Mouse (Mus musculus): Measurements from ENCODE around the gene Cgnl1. TPM values are rescaled to one million over a fixed set of nuclear protein-coding genes. Genes with fewer than 3 reads are reported as not detected.

Cgnl1 gene
- polyA plus RNA-seq, 1 experiment from 2014 or later = 8.1 TPM

DNA sequence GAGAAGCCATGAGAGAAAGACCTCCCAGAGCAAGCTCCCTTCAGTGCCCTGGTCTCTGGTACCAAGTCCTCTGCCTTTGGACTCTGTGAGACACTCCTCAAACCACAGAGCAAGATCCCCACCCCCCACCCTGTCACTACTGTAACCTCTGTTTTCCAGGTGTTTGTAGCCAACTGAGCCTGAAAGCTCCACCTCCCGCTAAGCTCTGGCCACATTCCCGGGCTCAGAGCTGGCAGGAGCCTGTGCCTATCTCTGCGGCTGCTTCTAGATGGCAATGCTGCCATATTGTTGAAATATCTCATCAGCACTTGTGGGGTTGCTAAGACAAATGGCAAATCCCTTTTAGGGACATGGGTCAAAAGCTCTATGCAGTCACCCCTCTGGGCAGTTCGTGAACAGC lies 159.5 kb downstream of the Cgnl1 start:
- no peak for ATAC-seq (ENCODE audit: low read depth)
- no peak overlapping the region for H3K27ac ChIP-seq (replicated peaks)
- 75% methylated on average over 4 of the region's 4 CpGs for WGBS
- H3K4me1 ChIP-seq (replicated peaks) = peaks cover 13% of the 10 kb centered on the region
- no peak overlapping the region for H3K4me3 ChIP-seq
- no peak overlapping the region for H3K9ac ChIP-seq
- no peaks in the 10 kb centered on the region for H3K9me3 ChIP-seq
- H3K36me3 ChIP-seq = no peaks in the 10 kb centered on the region
- H3K4me2 ChIP-seq = no peak overlapping the region
- no peaks in the 10 kb centered on the region for H3K27me3 ChIP-seq

DNA sequence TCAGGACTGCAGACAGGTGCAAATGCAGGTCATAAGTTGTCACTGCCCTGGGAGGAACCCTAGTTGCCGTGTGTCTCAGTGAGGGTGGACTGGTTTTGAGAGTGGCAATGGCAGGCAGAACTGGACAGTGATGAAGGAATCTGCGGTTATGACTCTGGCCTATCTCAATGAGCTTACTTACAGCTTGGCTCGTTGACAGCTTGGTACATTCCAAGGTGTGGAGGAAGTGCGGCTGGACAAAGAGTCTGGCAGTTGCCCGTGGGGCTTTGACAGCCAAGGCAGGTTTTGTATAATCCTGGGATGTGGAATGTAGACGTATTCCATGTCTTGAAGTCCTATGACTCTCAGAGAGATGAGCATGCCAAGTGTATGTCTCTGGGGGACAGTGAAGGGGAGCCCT lies 162.4 kb downstream of the Cgnl1 start:
- Histone ChIP-seq H3K4me1 (replicated peaks) (peaks cover 13% of the 10 kb centered on the region), H3K27me3 (no peaks in the 10 kb centered on the region), H3K4me3 (no peak overlapping the region), H3K36me3 (no peaks in the 10 kb centered on the region), H3K9ac (no peak overlapping the region), H3K4me2 (no peak overlapping the region), H3K27ac (replicated peaks) (no peak overlapping the region), H3K9me3 (no peaks in the 10 kb centered on the region)
- WGBS = 75% methylated on average over 6 of the region's 6 CpGs
- no peak for ATAC-seq (ENCODE audit: low read depth)

DNA sequence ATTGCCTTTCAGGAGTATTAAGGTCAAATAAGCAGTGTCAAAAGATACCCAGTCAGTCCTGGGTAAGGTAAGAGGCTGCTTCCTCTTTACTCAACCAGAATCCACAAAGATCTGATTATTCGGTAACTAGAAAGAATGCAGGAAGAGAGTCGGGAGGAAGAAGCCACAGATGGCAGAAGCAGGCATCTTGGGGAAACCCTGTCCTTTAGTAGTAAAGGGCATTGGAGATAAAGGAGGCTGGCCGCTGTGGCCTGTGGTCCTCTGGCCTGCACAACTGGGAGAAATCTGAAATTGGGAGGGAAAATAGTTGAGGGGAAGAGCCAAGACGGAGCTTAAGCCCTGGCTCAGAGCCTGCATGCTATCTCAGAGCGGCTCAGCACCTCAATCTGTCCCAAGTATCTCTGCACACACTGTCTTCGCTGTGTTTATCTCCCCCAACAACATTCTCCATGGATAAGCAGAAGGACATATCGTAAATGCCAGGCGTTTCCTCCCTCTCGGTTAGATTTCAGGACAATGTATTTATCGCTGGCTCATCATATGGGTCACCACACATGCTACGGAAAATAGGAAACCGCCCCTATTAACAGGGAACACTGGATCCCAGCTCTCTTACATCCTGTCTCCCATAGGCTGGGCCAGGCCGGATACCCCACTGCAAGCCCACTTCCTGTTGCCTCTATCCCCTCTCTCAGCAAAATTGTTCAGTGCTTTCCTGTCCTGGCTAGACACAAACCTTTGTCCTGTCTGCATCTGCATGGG lies 164.9 kb downstream of the Cgnl1 start:
- ATAC-seq (ENCODE audit: low read depth) = no peak
- no peak overlapping the region for H3K9ac ChIP-seq

DNA sequence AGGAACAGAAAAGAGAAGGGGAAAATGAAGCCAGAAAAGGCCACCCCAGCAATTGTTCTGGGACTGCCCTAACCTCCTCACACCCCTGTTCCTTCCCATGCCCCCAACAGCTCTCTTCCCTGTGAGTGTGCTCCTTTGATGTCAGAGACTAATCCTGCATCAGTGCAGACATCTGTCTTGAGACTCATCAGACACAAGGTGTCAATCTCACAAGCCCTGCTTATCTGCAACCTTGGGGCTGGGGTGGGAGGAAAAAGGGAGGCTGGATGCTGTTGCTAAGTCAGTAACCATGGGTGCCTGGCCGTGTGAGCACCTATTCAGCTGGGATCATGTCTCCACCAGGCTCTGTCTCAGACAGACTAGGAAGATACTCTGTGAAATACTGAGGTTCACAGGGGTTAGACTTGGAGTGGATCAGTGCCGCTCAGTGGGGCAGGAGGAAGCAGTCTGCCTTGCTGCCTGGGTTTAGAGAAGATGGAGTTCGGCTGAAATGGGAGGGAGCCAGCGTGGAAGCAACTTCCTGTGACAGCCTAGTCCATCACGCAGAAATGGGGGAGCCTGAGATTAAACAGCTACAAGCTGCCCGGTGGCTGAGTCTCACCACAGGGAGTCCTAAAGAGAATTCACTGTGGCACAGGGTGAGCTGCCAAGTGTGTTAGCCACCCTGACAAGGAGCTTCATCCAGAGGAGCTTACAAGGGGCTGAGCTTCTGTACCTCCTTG lies 166.3 kb downstream of the Cgnl1 start:
- Histone ChIP-seq H3K4me1 (replicated peaks) (peaks cover 13% of the 10 kb centered on the region), H3K4me2 (no peak overlapping the region), H3K27ac (replicated peaks) (no peak overlapping the region), H3K36me3 (no peaks in the 10 kb centered on the region), H3K4me3 (no peak overlapping the region), H3K9me3 (no peaks in the 10 kb centered on the region), H3K9ac (no peak overlapping the region), H3K27me3 (no peaks in the 10 kb centered on the region)
- ATAC-seq (ENCODE audit: low read depth) = no peak
- WGBS = 48% methylated on average over 6 of the region's 6 CpGs

More for the DNA sequence above, 164.9 kb downstream of the Cgnl1 start:
- peaks cover 13% of the 10 kb centered on the region for H3K4me1 ChIP-seq (replicated peaks)
- 76% methylated on average over 13 of the region's 13 CpGs for WGBS
- no peaks in the 10 kb centered on the region for H3K27me3 ChIP-seq
- H3K36me3 ChIP-seq = no peaks in the 10 kb centered on the region
- no peak overlapping the region for H3K4me3 ChIP-seq
- H3K27ac ChIP-seq (replicated peaks) = peak overlapping the region; percentile 28; the same call in 1 of the 2 replicates
- H3K4me2 ChIP-seq = no peak overlapping the region
- no peaks in the 10 kb centered on the region for H3K9me3 ChIP-seq

DNA sequence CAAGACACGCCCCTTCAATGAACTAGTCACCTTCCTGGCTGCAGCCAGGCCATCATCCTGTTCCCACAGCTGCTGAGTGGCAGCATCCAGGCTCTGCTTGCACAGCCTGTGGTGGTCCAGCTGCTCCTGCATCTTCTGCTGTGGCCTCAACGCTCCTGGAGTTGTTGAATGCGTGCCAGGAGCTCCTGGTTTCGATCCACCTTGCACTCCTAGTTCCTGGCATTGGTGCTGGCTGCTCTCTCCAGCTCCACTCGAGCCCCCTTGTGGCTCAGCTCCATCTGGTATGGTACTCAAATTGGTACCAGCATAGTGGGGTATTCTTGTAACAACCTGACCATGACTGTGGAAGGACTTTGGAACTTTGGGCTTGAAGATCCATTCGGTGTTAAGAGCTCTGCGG lies 171.5 kb downstream of the Cgnl1 start:
- H3K27ac ChIP-seq (replicated peaks) = no peak overlapping the region
- no peaks in the 10 kb centered on the region for H3K9me3 ChIP-seq
- no peaks in the 10 kb centered on the region for H3K4me1 ChIP-seq (replicated peaks)
- H3K4me2 ChIP-seq = no peak overlapping the region
- no peak for ATAC-seq (ENCODE audit: low read depth)
- no peaks in the 10 kb centered on the region for H3K27me3 ChIP-seq
- H3K9ac ChIP-seq = no peak overlapping the region
- no peak overlapping the region for H3K4me3 ChIP-seq
- no peaks in the 10 kb centered on the region for H3K36me3 ChIP-seq
- 79% methylated on average over 7 of the region's 7 CpGs for WGBS

DNA sequence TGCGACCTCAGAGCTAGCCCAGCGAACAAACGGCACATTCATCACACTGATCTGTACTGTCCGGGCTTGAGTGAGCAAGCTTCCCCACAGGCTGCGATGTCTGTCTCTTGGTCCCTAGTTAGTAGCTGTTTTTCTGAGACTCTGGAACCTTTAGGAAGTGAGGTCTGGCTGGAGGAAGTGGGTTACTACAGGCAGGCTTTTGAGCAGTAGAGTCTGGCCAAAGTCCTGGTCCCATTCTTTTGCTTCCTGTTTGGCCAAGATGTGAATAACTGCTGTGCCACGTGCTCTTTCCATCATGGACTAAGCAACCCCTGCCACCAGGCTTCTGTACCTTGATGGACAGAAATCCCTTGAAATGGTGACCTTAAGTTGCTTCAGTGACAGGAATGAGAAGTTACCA lies 174.5 kb downstream of the Cgnl1 start:
- Histone ChIP-seq H3K4me1 (replicated peaks) (peaks cover 7% of the 10 kb centered on the region), H3K27me3 (peaks cover 11% of the 10 kb centered on the region), H3K36me3 (no peaks in the 10 kb centered on the region), H3K27ac (replicated peaks) (no peak overlapping the region), H3K9me3 (no peaks in the 10 kb centered on the region), H3K9ac (no peak overlapping the region), H3K4me2 (no peak overlapping the region), H3K4me3 (no peak overlapping the region)
- no peak for ATAC-seq (ENCODE audit: low read depth)
- WGBS = 62% methylated on average over 6 of the region's 6 CpGs

DNA sequence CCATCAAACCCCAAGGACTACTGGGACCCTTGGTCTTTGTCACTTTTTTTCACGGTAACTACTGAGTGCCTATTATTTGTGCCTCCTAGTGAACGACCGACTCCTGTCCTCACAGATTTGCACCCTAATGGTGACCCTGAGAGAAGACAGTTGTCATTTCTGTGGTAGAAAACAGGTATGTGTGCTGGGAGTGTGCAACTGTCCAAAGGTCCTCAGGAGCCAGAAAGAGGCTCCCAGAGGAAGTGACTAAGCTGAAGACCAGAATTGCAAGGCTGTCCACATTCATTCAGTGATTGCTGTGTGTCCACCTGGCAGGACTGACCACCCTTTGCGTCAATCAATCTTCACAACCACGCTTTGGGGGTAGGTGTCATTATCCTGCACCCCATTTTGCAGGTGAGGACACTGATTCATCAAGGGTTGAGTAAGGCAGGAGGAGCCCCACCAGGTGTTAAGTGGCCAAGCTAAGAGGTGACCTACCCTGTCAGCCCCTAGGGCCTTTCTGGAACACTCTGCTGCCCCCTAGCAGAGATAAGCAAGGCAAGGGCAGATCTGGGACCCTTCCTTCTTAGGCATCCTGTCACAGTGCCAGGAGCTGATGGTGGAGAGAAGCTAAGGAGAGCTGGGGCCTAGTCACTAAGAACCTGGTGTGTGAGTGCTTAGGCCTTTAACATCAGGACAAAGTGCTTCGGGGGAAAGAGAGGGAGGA lies 178.7 kb downstream of the Cgnl1 start:
- no peaks in the 10 kb centered on the region for H3K36me3 ChIP-seq
- peak overlapping the region; percentile 90 for H3K4me2 ChIP-seq
- peaks cover 25% of the 10 kb centered on the region for H3K27me3 ChIP-seq
- H3K27ac ChIP-seq (replicated peaks) = no peak overlapping the region
- no peaks in the 10 kb centered on the region for H3K9me3 ChIP-seq
- peaks cover 13% of the 10 kb centered on the region for H3K4me1 ChIP-seq (replicated peaks)
- WGBS = 34% methylated on average over 6 of the region's 6 CpGs
- no peak; the same call in 1 of the 2 replicates for ATAC-seq (ENCODE audit: low read depth)
- H3K9ac ChIP-seq = peak overlapping the region; percentile 70; the same call in 1 of the 2 replicates
- peak overlapping the region; percentile 51 for H3K4me3 ChIP-seq

DNA sequence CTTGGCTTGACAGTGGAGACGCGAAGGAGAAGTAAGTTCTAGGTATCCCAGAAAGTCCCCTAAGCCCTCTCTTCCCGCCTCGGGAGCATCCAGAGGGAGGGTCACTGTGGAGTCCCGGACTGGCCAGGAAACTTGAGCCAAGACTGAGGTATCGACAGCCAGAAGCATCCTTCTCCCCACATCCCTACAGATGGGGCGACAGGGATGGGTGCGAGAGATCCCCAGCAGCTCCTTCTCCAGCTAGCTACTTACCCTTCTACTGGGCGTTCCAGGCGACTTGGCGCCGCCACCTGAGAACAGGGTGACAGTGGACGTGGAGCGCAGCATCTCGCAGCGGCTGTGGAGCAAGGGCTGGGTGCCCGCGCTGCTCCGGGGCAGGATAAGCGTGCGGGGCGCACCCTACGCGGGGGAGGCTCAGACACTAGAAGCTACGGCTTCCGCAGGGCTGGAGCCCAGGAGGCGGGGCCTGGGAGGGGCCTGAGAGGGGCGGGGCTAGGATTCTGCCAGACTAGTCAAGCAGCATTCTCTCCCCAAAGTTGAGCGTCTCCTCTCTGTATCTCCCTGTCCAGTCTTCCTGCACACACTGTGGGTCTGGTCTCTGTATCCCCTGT lies 179.4 kb downstream of the Cgnl1 start, which contains the start of gene Myzap:
Myzap (minus strand) TSS at position 423 of the 611 bp plus-strand sequence.
- Histone ChIP-seq H3K9ac (peak within 1 kb of the TSS; percentile 70), H3K4me2 (peak within 1 kb of the TSS; percentile 90), H3K4me1 (replicated peaks) (peaks cover 13% of the 10 kb centered on the region), H3K4me3 (peak within 1 kb of the TSS; percentile 51), H3K27me3 (peaks cover 25% of the 10 kb centered on the region), H3K9me3 (no peaks in the 10 kb centered on the region), H3K27ac (replicated peaks) (no peak within 1 kb of the TSS), H3K36me3 (no peaks in the 10 kb centered on the region)
- 2% methylated on average over 28 of the region's 29 CpGs for WGBS
- ATAC-seq (ENCODE audit: low read depth) = peak; percentile 91

DNA sequence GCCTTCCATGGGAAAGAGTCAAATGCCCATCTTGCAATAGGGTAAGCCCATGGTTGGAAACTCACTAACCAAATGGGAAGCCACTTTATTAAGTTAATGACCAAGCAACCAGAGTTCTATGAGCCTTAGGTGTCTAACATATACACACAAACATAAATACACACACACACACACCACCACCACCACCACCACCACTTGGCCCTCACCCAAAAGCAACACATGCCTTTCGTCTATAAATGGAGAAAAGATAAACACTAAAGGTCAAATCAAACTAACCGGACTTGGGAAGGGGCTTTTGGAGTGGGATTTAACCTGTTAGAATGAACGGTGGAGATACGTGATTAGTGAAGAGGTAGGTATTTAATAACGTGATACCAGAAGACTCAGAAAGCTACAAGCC lies 180.3 kb downstream of the Cgnl1 start:
- no peak overlapping the region for H3K4me3 ChIP-seq
- H3K9ac ChIP-seq = no peak overlapping the region
- no peak overlapping the region for H3K27ac ChIP-seq (replicated peaks)
- peaks cover 25% of the 10 kb centered on the region for H3K27me3 ChIP-seq
- H3K9me3 ChIP-seq = no peaks in the 10 kb centered on the region
- H3K4me1 ChIP-seq (replicated peaks) = peaks cover 13% of the 10 kb centered on the region
- H3K36me3 ChIP-seq = no peaks in the 10 kb centered on the region
- 81% methylated on average over 5 of the region's 5 CpGs for WGBS
- ATAC-seq (ENCODE audit: low read depth) = no peak
- peak overlapping the region; percentile 90 for H3K4me2 ChIP-seq

DNA sequence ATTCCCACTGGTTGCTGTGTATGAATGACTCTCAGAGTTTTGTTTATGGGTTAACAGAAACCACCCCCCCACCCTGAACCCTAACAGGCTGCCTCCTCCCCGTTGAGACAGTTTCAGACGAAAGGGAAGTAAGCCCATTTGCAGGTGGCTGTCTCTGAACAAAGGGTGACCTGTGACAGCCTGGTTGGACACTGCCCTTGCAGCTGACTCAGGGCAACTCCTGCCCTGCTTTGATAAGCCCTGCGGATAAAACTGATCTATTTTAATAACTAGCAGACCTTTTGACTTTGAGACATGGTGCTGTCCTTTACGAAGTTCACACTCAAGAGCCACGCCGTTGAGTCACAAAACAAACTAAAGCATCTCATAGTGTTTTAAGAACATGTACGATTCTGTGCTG lies 181.6 kb downstream of the Cgnl1 start:
- WGBS = 78% methylated on average over 7 of the region's 7 CpGs
- no peak overlapping the region for H3K4me2 ChIP-seq
- no peak overlapping the region for H3K27ac ChIP-seq (replicated peaks)
- peaks cover 25% of the 10 kb centered on the region for H3K27me3 ChIP-seq
- H3K4me3 ChIP-seq = no peak overlapping the region
- no peak for ATAC-seq (ENCODE audit: low read depth)
- peaks cover 9% of the 10 kb centered on the region for H3K9me3 ChIP-seq
- peaks cover 13% of the 10 kb centered on the region for H3K4me1 ChIP-seq (replicated peaks)
- H3K36me3 ChIP-seq = no peaks in the 10 kb centered on the region
- H3K9ac ChIP-seq = no peak overlapping the region

DNA sequence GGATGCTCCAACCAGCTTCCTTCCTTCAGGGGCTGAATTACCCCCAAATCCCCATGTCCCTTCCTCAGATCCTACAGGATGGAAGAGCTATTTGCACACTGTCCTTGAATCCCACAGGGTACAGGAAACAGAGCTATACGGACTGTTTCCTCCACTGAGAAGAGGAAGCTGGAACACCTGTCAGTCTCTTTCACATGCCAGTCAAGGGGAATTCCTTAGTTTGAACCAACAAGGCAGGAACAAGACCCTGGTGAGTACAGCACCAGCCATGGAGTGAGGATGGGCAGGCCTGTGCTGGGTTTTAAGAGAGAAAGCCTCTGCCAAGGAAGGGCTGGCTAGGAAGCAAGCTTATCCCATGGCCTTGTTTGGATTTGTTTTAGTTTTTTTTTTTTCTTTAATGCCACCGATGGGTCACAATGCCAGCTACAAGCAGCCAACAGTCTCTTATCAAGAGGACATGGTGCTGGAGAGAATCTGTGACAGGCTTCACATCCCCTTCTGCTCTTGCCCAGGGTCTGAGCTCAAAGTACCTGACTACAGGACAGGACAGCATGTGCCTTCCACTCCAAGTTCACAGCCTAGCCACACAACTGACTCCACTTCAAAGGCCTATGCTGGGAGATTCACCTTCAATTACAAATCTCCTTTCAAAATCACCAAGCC lies 182.3 kb downstream of the Cgnl1 start:
- Histone ChIP-seq H3K9ac (no peak overlapping the region), H3K4me2 (no peak overlapping the region), H3K4me3 (no peak overlapping the region), H3K4me1 (replicated peaks) (peaks cover 13% of the 10 kb centered on the region), H3K27me3 (peaks cover 25% of the 10 kb centered on the region), H3K27ac (replicated peaks) (no peak overlapping the region), H3K9me3 (peaks cover 9% of the 10 kb centered on the region), H3K36me3 (no peaks in the 10 kb centered on the region)
- 80% methylated on average over 2 of the region's 2 CpGs for WGBS
- ATAC-seq (ENCODE audit: low read depth) = no peak
